Mouse (Mus musculus) thymus, postnatal 10 days (tissue): ENCODE data around the gene Pcdh9.

Experiments used
- DNase-seq, 2 experiments: peaks; one replicate each; pipeline ENCODE4 v3.0.0; 2021; ENCODE audit warnings: low spot score in 2 of 2

The Pcdh9 gene

DNA sequence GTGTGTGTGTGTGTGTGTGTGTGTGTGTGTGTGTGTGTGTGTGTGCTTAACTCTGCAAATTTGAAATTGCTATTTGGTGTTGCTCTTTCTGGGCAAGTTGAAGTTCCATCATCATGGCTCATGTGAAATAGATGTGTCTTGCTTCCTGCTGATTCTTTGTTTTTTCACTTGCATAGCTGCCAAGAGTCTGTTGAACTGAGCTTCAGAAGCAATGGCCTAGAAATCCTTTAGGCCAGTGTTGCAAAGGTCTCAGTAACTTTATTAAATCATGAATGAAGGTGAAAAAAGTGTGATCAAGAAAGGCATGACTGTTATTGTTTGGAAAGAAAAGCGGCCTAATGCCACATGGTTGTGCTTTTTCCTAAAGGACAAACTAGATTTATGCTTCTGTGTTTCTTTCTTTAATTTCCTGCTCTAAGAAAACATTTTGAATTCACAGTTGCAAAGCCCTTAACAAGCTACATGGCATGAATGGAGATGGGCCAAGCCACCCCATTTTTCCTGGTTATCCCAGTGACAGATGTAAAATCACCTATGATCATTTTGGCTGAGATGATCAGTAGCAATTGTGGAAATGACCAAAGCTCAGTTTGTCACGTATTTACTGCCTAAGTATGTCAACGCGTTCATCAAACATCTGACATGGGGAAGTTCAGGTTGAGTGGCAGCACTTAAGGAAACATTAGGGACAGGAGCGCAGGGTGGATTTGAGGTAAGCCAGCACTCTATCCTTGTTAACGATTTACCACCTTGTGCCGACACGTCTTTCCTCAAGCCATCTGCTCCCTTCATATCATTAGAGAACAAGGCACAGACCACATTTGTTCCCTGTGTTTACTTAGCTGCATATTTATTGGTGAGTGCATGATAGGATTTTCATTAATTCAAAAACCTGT is 850.9 kb downstream of the Pcdh9 start:
- DNase-seq, result no peak

GRCm38 (mm10) chr14:93009147-93010064 is 881.1 kb downstream of the Pcdh9 start:
- DNase-seq, result no peak
